Mouse (Mus musculus) liver, adult 2 months (tissue): Measurements from ENCODE around the gene Pard6b.

Experiments
- CTCF ChIP-seq: fragments of 200-500 bp; IDR thresholded peaks from 2 replicates; pipeline ENCODE4 v1.5.1; 2011; ENCODE audit warnings: low read depth, low read length, control low read depth
- POLR2A ChIP-seq: fragments of 200-500 bp; IDR thresholded peaks from 2 replicates; pipeline ENCODE4 v1.6.1; 2011; ENCODE audit warnings: low read length, control low read depth; ENCODE audit not compliant: insufficient read depth; ENCODE audit errors: extremely low read depth

GRCm38 (mm10) chr2:168113692-168114091, 32.9 kb downstream of the Pard6b start:
- TF ChIP-seq CTCF (no peak), POLR2A (no peak)
